Mouse (Mus musculus) megakaryocyte progenitor cell, adult 5-6 weeks (primary cell): ENCODE results near the gene Samsn1. TPM values are rescaled to one million over a fixed set of nuclear protein-coding genes. Genes with fewer than 3 reads are reported as not detected.
A peak's percentile ranks its signal among the peaks of the same experiment; 100 is the strongest.

ENCODE experiments used
- ATAC-seq: replicated peaks from 2 replicates; pipeline ENCODE4 v1.8.0; 2016; ENCODE audit warnings: mild to moderate bottlenecking, moderate TSS enrichment, inconsistent platforms; ENCODE audit not compliant: poor library complexity
- total RNA-seq, 2 experiments: library from RNA; stranded (forward) in 1 of 2; stranded (reverse) in 1 of 2; fragments of 157-497, 149-512 nt in 1 of 2; fragments of 200-1000 nt in 1 of 2; gene quantifications; 2 replicates each; pipeline versions ENCODE4 v1.2.3 to v1.2.4; 2015 to 2017

The Samsn1 gene
- total RNA-seq, 2 experiments from 2014 or later = 73.9 to 78.7 TPM

GRCm38 (mm10) chr16:75961487-75961886, 60.6 kb downstream of the Samsn1 start:
- ATAC-seq = peak; percentile 47

- peak; percentile 100 for ATAC-seq
These were observed 61.0 kb downstream of the Samsn1 start for GRCm38 (mm10) chr16:75961036-75961435.

GRCm38 (mm10) chr16:75933357-75933756, 88.7 kb downstream of the Samsn1 start:
- peak; percentile 70 for ATAC-seq

- peak; percentile 3; the same call in 1 of the 2 replicates for ATAC-seq
These were observed 91.9 kb downstream of the Samsn1 start for GRCm38 (mm10) chr16:75930222-75930553.

- peak; percentile 75 for ATAC-seq
These were observed 92.4 kb downstream of the Samsn1 start for GRCm38 (mm10) chr16:75929536-75930221.

GRCm38 (mm10) chr16:75926511-75926910, 95.6 kb downstream of the Samsn1 start:
- ATAC-seq = no peak

- ATAC-seq = peak; percentile 51
These were observed 101.2 kb downstream of the Samsn1 start for GRCm38 (mm10) chr16:75920870-75921269.

- peak; percentile 38 for ATAC-seq
These were observed 102.8 kb downstream of the Samsn1 start for GRCm38 (mm10) chr16:75919298-75919697.

- peak; percentile 63 for ATAC-seq
These were observed 104.4 kb downstream of the Samsn1 start for GRCm38 (mm10) chr16:75917712-75918111.

- ATAC-seq = peak; percentile 65
These were observed 110.0 kb downstream of the Samsn1 start for GRCm38 (mm10) chr16:75912051-75912450.

- ATAC-seq = peak; percentile 95
These were observed 113.2 kb downstream of the Samsn1 start for GRCm38 (mm10) chr16:75908635-75909494.

- ATAC-seq = 0 out of 2 replicates have a peak, but pooled peaks have one; percentile 9
These were observed 115.3 kb downstream of the Samsn1 start for GRCm38 (mm10) chr16:75906790-75907189.

- no peak for ATAC-seq
These were observed 115.8 kb downstream of the Samsn1 start for GRCm38 (mm10) chr16:75906260-75906659.

- ATAC-seq = no peak
These were observed 116.8 kb downstream of the Samsn1 start for GRCm38 (mm10) chr16:75905324-75905723.

- no peak for ATAC-seq
These were observed 118.0 kb downstream of the Samsn1 start for GRCm38 (mm10) chr16:75904072-75904471.

GRCm38 (mm10) chr16:75903028-75903427, 119.1 kb downstream of the Samsn1 start:
- ATAC-seq = no peak

GRCm38 (mm10) chr16:75899885-75900620, 122.0 kb downstream of the Samsn1 start:
- no peak; the same call in 1 of the 2 replicates for ATAC-seq

- ATAC-seq = no peak
These were observed 124.2 kb downstream of the Samsn1 start for GRCm38 (mm10) chr16:75897828-75898367.

GRCm38 (mm10) chr16:75894263-75894901, 127.7 kb downstream of the Samsn1 start:
- ATAC-seq = no peak

GRCm38 (mm10) chr16:75893470-75893869, 128.6 kb downstream of the Samsn1 start:
- peak; percentile 42 for ATAC-seq
